Mouse (Mus musculus) cortical plate, adult 2 months (tissue): ENCODE results near the gene Gm7029. TPM values are rescaled to one million over a fixed set of nuclear protein-coding genes. Genes with fewer than 3 reads are reported as not detected.

Experiments used
- H3K27ac ChIP-seq: fragments of 200-500 bp; 2 replicates; pipeline ENCODE4 v1.5.1; 2012; ENCODE audit warnings: low read length, control low read depth, inconsistent platforms; ENCODE audit not compliant: insufficient read depth
- H3K4me1 ChIP-seq: fragments of 200-500 bp; 2 replicates; pipeline ENCODE4 v1.6.1; 2011; ENCODE audit warnings: low read length; ENCODE audit not compliant: control insufficient read depth, insufficient read depth
- H3K4me3 ChIP-seq: fragments of 200-500 bp; 2 replicates; pipeline ENCODE4 v1.5.1; 2011; ENCODE audit warnings: mild to moderate bottlenecking, low read length, control low read depth; ENCODE audit not compliant: insufficient read depth
- CTCF ChIP-seq: fragments of 200-500 bp; IDR thresholded peaks from 2 replicates; pipeline ENCODE4 v1.5.1; 2011; ENCODE audit warnings: mild to moderate bottlenecking, control low read depth, low read length; ENCODE audit not compliant: insufficient read depth; ENCODE audit errors: extremely low read depth
- POLR2A ChIP-seq: fragments of 200-500 bp; IDR thresholded peaks from 2 replicates; pipeline ENCODE4 v1.6.1; 2011; ENCODE audit warnings: mild to moderate bottlenecking, low read length, control low read depth; ENCODE audit not compliant: insufficient read depth; ENCODE audit errors: extremely low read depth
- polyA plus RNA-seq: library from polyadenylated mRNA; depleted of rRNA; stranded (reverse); fragments of >200 nt; gene quantifications from 2 replicates; pipeline ENCODE4 v1.2.3, GENCODE M21; 2012

The Gm7029 gene
- polyA plus RNA-seq, 1 experiment: not detected

DNA sequence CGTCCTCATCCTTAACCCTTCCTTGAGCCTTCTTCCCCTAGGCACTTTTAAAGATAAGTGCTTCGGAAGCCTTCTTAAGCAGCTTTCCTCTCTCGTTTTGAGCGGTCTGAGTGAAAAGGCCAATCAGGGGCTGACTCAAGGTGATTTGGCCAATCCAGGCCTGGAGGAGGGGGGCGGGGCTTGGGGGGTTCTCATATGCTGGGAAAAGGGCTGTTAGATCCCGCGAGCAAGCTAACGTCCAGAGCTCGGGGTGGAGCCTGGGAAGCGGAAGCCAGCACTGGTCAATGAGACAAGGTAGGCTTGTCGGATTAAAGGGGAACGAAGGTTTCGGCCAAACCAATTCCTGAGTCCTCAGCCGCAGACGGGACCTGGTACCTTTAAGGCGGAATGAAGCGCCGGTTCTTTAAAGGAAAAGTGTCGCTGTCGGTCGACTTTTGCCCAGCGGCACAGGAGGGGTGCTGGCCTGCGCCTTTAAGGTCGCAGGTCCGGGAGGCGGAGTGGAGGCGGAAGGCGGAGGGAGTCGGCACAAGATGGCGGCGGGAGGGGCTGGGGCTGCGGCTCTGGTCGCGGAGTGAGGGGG is 42.1 kb downstream of the Gm7029 start, which contains the start of the genes Tapbp and Zbtb22:
TSS of gene Tapbp (plus strand) at position 229 of the 580 bp plus-strand sequence.
TSS of gene Zbtb22 (plus strand) at position 234 of the 580 bp plus-strand sequence.
- TF ChIP-seq POLR2A: peak; percentile 42; the same call in 1 of the 2 replicates
- no peak for TF ChIP-seq CTCF
- H3K4me3 ChIP-seq: peak within 1 kb of the TSS; percentile 7
- H3K4me1 ChIP-seq: no peaks in the 10 kb centered on the region
- no peak within 1 kb of the TSS for H3K27ac ChIP-seq

- no peak overlapping the region for H3K27ac ChIP-seq
- H3K4me1 ChIP-seq: no peaks in the 10 kb centered on the region
- peak overlapping the region; percentile 7 for H3K4me3 ChIP-seq
- no peak for TF ChIP-seq POLR2A
- no peak for TF ChIP-seq CTCF
These were observed 42.7 kb downstream of the Gm7029 start for GRCm38 (mm10) chr17:33916294-33916693.

DNA sequence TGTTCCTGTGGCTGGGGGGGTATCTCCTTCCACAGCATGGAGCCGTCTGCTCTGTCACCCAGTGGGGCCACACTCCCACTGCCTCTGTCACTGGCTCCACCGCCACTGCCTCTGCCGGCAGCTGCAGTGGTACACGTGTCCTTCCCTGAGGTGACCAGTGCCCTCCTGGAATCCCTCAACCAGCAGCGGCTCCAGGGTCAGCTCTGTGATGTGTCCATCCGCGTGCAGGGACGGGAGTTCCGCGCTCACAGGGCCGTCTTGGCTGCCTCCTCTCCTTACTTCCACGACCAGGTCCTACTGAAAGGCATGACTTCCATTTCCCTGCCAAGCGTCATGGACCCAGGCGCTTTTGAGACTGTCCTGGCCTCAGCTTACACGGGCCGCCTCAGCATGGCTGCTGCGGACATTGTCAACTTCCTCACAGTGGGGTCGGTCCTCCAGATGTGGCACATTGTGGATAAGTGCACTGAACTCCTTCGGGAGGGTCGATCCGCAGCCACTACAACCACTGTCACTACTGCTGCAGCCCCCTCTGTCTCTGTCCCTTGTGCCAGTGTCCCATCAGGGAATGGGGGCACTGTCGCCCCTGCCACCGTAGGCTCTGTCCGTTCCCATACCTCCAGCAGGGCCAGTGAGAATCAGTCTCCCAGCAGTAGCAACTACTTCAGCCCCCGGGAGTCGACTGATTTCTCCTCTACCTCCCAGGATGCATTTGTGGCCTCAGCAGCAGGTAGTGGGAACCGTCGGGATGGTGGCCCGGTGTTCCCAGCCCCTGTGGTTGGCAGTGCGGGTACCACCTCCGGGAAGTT is 43.4 kb downstream of the Gm7029 start:
- Histone ChIP-seq H3K4me3 (peak overlapping the region; percentile 7; the same call in 1 of the 2 replicates), H3K27ac (no peak overlapping the region), H3K4me1 (no peaks in the 10 kb centered on the region)
- TF ChIP-seq CTCF: no peak
- TF ChIP-seq POLR2A: no peak

- Histone ChIP-seq H3K4me1 (no peaks in the 10 kb centered on the region), H3K27ac (no peak overlapping the region), H3K4me3 (no peak overlapping the region)
- no peak for TF ChIP-seq POLR2A
- TF ChIP-seq CTCF: no peak
These were observed 44.1 kb downstream of the Gm7029 start for GRCm38 (mm10) chr17:33917656-33918292.

DNA sequence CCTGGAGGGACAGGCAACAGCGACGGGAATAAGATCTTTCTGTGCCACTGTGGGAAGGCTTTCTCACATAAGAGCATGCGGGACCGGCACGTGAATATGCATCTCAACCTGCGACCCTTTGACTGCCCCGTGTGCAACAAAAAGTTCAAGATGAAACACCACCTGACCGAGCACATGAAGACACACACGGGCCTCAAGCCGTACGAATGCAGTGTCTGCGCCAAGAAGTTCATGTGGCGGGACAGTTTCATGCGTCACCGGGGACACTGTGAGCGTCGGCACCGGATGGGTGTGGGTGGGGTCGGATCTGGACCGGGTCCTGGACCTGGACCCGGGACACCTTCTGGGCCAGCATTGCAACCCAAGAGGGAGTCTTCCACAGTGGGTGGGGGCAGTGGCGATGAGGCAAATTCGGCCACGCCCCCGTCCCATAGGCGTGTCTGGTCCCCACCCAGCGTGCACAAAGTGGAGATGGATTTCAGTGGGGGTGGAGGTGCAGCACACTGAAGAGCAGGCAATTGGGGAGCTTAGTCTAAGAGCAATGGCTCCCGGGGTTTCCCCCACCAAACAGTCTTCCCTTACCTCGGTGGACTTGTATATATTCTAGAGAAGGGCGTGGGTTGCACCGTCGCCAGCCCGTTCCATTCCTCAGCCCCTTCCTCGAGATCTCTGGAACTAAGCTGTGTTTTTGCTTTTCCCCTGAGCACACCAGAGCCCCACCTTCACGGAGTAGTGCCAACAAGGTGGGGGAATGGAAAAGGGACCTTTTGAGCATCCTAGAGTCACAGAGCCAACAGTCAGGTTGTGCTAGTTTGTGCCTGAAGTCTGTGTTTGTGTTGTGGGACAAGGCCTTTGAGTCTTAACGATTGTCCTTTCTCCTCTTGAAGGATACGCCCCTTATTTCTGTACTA is 44.9 kb downstream of the Gm7029 start:
- peak overlapping the region; percentile 69 for H3K4me3 ChIP-seq
- TF ChIP-seq POLR2A: no peak
- TF ChIP-seq CTCF: no peak
- no peak overlapping the region for H3K27ac ChIP-seq

DNA sequence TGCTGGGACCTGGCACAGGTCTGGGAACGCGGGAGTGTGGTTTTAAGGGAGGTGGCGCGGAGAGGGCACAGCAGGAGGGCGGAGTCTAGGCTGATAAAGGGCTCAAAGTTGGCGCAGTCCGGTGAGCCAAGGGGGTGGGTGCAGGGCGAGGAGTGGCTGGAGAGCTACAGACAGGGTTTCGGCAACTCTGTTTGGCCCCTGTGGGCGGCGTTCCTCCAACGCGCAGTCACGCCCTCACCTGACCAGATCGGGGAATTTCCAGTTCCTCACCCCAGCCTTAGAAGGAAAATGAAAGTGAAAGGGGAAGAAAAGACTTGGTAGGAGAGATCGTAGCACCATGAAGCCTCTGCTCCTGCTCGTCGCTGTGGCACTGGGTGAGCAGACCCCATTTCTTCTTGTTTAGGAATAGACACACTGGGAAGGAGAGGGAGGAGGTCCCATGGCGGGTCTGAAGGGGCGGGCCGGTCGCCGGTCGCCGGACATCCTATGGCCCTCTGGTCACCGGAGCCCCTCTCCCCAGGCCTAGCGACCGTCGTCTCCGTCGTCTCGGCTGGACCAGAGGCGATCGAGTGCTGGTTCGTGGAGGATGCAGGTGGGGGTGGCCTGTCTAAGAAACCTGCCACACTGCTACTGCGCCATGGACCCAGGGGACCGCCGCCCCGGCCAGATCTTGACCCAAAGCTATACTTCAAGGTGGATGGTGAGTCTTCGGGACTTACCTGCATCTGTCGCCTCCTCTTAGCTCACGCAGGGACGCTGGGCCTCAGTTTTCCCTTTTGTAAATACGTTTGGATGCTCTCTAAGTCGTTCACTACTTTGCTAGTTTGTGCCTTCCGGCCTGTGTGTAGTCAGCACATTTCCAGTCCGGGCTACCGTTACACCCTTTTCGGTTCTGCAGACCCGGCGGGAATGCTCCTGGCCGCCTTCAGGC is 46.0 kb downstream of the Gm7029 start:
- Histone ChIP-seq H3K4me3 (peak overlapping the region; percentile 69), H3K27ac (no peak overlapping the region), H3K4me1 (no peaks in the 10 kb centered on the region)
- TF ChIP-seq CTCF (no peak), POLR2A (0 out of 2 replicates have a peak, but pooled peaks have one; percentile 8)

More for the DNA sequence above, 44.9 kb downstream of the Gm7029 start:
- no peaks in the 10 kb centered on the region for H3K4me1 ChIP-seq

GRCm38 (mm10) chr17:33920282-33921097 is 46.9 kb downstream of the Gm7029 start:
- TF ChIP-seq POLR2A (no peak), CTCF (peak; percentile 77)
- no peak overlapping the region for H3K27ac ChIP-seq

More at GRCm38 (mm10) chr17:33920282-33921097, 46.9 kb downstream of the Gm7029 start:
- Histone ChIP-seq H3K4me3 (peak overlapping the region; percentile 69), H3K4me1 (no peaks in the 10 kb centered on the region)
